Comparison of ENCODE assay signal across 8 mouse cellular contexts in genomic region chr11:83409087-83409754, GRCm38 (mm10). TPM values are rescaled to one million over a fixed set of nuclear protein-coding genes. Genes with fewer than 3 reads are reported as not detected.
DNase-seq lines count a peak whose midpoint lies in the region; TF ChIP-seq lines count a peak whose summit lies in the region.

Rasl10b (plus strand) TSS chr11:83409137.

- no peaks in the 10 kb centered on the region for H3K79me2 ChIP-seq in liver, adult 2 months (ENCODE audit: control insufficient read depth, insufficient read depth, low read length)

- TF ChIP-seq CTCF in cerebellum, adult 2 months (IDR thresholded peaks at IDR 0.05; ENCODE audit: borderline replicate concordance, insufficient read depth, low read depth, low read length): no peak
- TF ChIP-seq CTCF in liver, adult 2 months (IDR thresholded peaks at IDR 0.05; ENCODE audit: low read depth, low read length): no peak

- H3K4me1 ChIP-seq in cerebellum, adult 2 months (ENCODE audit: control insufficient read depth, insufficient read depth, low read length): peaks cover 11% of the 10 kb centered on the region
- peaks cover 2% of the 10 kb centered on the region; the same call in 1 of the 2 replicates for H3K4me1 ChIP-seq in liver, adult 2 months (ENCODE audit: control insufficient read depth, insufficient read depth, low read length)

- peak within 1 kb of the TSS; percentile 87 for H3K4me3 ChIP-seq in cerebellum, adult 2 months (replicated peaks; ENCODE audit: insufficient read depth, low read depth, low read length)
- H3K4me3 ChIP-seq in liver, adult 2 months (ENCODE audit: insufficient read depth, low read depth, low read length): peak within 1 kb of the TSS; percentile 45; the same call in 1 of the 2 replicates

- peak; percentile 38 for DNase-seq in right cerebral cortex, postnatal 14 days
- no peak for DNase-seq in right cerebral cortex, postnatal 36 days (ENCODE audit: low spot score in 2 of 2)
- peak; percentile 71 to 79 for DNase-seq in cerebellum, adult 2 months
- DNase-seq in heart, adult 18-20 months: peak; percentile 61 to 66
- peak; percentile 59 for DNase-seq in kidney, adult 18-20 months
- peak; percentile 75 for DNase-seq in liver, adult 2 months (ENCODE audit: extremely low read depth, low read depth, low spot score)
- peak; percentile 71 for DNase-seq in retina, embryonic 14.5 days (ENCODE audit: low spot score)
- DNase-seq in thymus, postnatal 36 days: no peak

- no peak for TF ChIP-seq POLR2A in cerebellum, adult 2 months (IDR thresholded peaks at IDR 0.05; ENCODE audit: borderline replicate concordance, insufficient read depth, low read length)
- TF ChIP-seq POLR2A in liver, adult 2 months (IDR thresholded peaks at IDR 0.05; ENCODE audit: extremely low read depth, insufficient read depth, low read length): no peak

- H3K9ac ChIP-seq in liver, adult 2 months (ENCODE audit: low read depth, low read length): peak within 1 kb of the TSS; percentile 37

- H3K27me3 ChIP-seq in cerebellum, adult 2 months (ENCODE audit: control insufficient read depth, insufficient read depth, low read length): no peaks in the 10 kb centered on the region
- no peaks in the 10 kb centered on the region for H3K27me3 ChIP-seq in liver, adult 2 months (ENCODE audit: control insufficient read depth, insufficient read depth, low read length)

- WGBS in cerebellum, adult 2 months: 1% methylated on average over 35 of the region's 44 CpGs
- 2% methylated on average over 24 of the region's 44 CpGs for WGBS in liver, adult 2 months

- no peaks in the 10 kb centered on the region for H3K36me3 ChIP-seq in liver, adult 2 months (ENCODE audit: control insufficient read depth, insufficient read depth, low read length)

- H3K27ac ChIP-seq in cerebellum, adult 2 months (ENCODE audit: insufficient read depth, low read length): peak within 1 kb of the TSS; percentile 75
- no peak within 1 kb of the TSS for H3K27ac ChIP-seq in liver, adult 2 months (replicated peaks; ENCODE audit: insufficient read depth, low read depth, low read length)

RNA-seq across cellular contexts. Expression of gene Rasl10b, which starts in this region (rescaled TPM):
- polyA plus RNA-seq in cerebellum, adult 2 months (2012; rRNA removed): 121 and 126 TPM in 2 replicates
- 10 to 100 TPM; 74.9 to 78.3 TPM for total RNA-seq in heart, adult 18-20 months (2021)
- 0.07 and 0.18 TPM in 2 replicates for total RNA-seq in liver, adult 2 months (2014; rRNA removed)
- 0.12 and 0.24 TPM in 2 replicates for polyA plus RNA-seq in liver, adult 2 months (2012; rRNA removed)

Comparison
In these comparisons a context has a peak if more than half of its experiments do, and no peak if none do; other contexts are left out.
1. RNA of gene Rasl10b (total RNA-seq): 74.9 to 78.3 TPM in heart, adult 18-20 months; 0.07 to 0.18 TPM in liver, adult 2 months; every median in the first group is over 10 times any median in the second.
2. RNA of gene Rasl10b (polyA plus RNA-seq): 121 to 126 TPM in cerebellum, adult 2 months; 0.12 to 0.24 TPM in liver, adult 2 months; every median in the first group is over 10 times any median in the second.
3. DNase-seq: peak in right cerebral cortex, postnatal 14 days (single experiment), cerebellum, adult 2 months (2 of 2), heart, adult 18-20 months (2 of 2), kidney, adult 18-20 months (single experiment) and retina, embryonic 14.5 days (single experiment); none in right cerebral cortex, postnatal 36 days (0 of 2) and thymus, postnatal 36 days (0 of 2).
4. Peak in DNase-seq, H3K4me3 ChIP-seq and H3K9ac ChIP-seq in liver, adult 2 months; RNA of the gene not detected or under 1 TPM.